Mouse (Mus musculus) E14TG2a.4 (cell line): ENCODE measurements around the gene Dscaml1.

ENCODE experiments used
- H3K27me3 ChIP-seq: 2 replicates; pipeline ENCODE4 v1.6.1; 2014; ENCODE audit warnings: low read length, control low read depth; ENCODE audit not compliant: insufficient read depth
- H3K36me3 ChIP-seq: 2 replicates; pipeline ENCODE4 v1.6.1; 2014; ENCODE audit warnings: low read length, control low read depth; ENCODE audit not compliant: insufficient read depth
- H3K4me1 ChIP-seq: replicated peaks from 2 replicates; pipeline ENCODE4 v1.6.1; 2014; ENCODE audit warnings: low read depth, low read length, control low read depth
- H3K4me3 ChIP-seq: replicated peaks from 2 replicates; pipeline ENCODE4 v1.5.1; 2014; ENCODE audit warnings: mild to moderate bottlenecking, low read length
- H3K9me3 ChIP-seq: 2 replicates; pipeline ENCODE4 v1.6.1; 2014; ENCODE audit warnings: low read length, control low read depth
- CTCF ChIP-seq: conservative IDR thresholded peaks from 2 replicates; pipeline ENCODE4 v1.5.1; 2014; ENCODE audit warnings: low read length
- NANOG ChIP-seq: IDR thresholded peaks from 2 replicates; pipeline ENCODE4 v1.6.1; 2014; ENCODE audit warnings: borderline replicate concordance, low read length, mixed read lengths
- POU5F1 ChIP-seq: IDR thresholded peaks from 2 replicates; pipeline ENCODE4 v1.6.1; 2014; ENCODE audit warnings: low read length, borderline replicate concordance

Dscaml1 gene

DNA sequence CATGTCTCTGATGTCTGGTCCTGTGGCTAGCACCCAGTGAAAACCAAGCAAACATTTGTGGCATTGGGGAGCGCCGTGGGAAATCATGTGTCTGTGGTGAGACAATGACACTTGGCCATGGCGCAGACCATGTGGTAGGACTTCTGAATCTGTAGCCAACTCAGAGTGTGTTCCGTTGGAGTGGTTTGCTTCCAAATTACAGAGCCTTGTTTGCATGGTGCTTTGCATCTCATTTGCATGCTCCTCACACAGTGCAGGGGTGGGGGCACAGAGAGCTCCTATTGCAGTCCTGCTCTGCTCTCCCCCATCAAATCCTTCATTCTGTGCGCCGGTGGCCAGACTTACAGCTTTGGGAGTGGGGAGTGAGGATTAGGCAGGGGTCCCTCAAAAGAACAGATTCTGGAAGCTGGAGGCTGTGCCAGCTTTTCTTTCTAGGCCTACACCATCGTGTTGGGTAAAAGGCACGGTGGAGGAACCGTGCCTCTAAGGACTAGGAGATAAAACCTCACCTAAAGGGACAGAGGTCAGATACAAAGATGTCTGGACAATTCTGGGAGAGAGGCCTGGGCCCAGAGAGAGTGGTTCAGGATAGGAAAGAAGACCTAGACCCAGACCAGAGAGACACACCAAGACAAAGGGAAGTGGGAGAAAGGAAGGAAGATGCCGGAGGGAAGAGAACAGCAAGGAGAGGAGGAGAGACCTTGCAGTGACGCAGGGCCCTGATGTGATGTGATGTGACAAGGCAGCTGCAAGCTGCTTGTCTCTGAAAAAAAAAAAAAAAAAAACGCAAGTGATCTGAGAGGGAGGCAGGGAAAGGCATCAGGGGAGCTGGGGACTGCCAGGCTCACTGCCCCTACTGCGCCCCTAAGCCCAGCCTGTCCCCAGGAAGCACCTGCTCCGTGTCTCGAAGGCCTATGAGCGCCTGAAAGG is 237.2 kb downstream of the Dscaml1 start:
- Histone ChIP-seq H3K4me1 (peaks cover 8% of the 10 kb centered on the region), H3K27me3 (peaks cover 12% of the 10 kb centered on the region), H3K4me3 (no peak overlapping the region), H3K9me3 (no peaks in the 10 kb centered on the region), H3K36me3 (no peaks in the 10 kb centered on the region)
- TF ChIP-seq POU5F1 (no peak), CTCF (no peak), NANOG (no peak)

DNA sequence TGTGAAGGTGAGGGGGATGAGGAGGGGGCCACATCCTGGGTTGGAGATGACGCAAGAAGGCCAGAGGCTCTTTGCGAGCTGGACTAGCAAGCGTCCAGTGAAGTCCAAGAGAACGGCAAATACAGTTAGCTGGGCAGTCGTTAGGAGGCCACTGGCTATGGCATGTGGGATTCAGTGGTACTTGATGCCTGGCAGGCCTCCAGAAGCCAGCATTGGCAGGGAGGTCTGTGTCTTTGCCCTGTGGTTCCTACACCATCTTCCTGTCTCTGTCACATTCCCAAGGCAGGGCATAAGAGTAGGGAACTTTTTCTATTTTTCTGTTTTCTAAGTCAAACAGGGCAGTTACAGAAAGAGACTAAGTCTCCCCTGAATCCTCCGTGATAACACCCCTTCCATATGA is 237.9 kb downstream of the Dscaml1 start:
- TF ChIP-seq NANOG (no peak), POU5F1 (no peak), CTCF (no peak)

DNA sequence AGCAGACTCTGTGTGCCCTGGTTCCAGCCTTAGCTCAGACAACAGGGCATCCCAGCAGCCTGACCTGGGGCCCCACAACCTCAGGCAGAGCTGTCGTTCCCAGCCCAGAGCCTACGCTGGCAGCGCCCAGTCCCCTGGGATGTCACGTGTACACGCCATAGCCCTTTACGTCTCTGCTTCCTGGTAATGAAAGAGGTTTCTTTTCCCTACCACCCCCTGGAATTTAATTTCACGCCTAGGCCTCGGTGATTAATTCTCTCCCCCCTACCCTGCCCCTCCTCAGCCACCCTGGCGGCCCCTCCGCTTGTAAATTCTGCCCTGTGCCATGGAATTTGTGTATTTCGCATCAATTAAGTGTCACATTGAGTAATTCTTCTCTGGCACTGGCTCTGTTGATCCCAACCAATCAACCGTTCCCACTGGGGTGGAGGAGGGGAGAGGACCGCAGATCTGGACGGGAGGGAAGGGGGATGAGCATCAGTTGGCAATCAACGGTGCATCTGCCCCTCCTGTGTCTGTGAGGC is 238.5 kb downstream of the Dscaml1 start:
- Histone ChIP-seq H3K36me3 (no peaks in the 10 kb centered on the region), H3K9me3 (no peaks in the 10 kb centered on the region), H3K4me3 (no peak overlapping the region), H3K4me1 (peaks cover 20% of the 10 kb centered on the region), H3K27me3 (peaks cover 15% of the 10 kb centered on the region)
- TF ChIP-seq CTCF = no peak
- no peak for TF ChIP-seq POU5F1
- no peak for TF ChIP-seq NANOG

More for the DNA sequence above, 237.9 kb downstream of the Dscaml1 start:
- Histone ChIP-seq H3K4me3 (no peak overlapping the region), H3K9me3 (no peaks in the 10 kb centered on the region), H3K27me3 (peaks cover 15% of the 10 kb centered on the region), H3K4me1 (peaks cover 14% of the 10 kb centered on the region), H3K36me3 (no peaks in the 10 kb centered on the region)

DNA sequence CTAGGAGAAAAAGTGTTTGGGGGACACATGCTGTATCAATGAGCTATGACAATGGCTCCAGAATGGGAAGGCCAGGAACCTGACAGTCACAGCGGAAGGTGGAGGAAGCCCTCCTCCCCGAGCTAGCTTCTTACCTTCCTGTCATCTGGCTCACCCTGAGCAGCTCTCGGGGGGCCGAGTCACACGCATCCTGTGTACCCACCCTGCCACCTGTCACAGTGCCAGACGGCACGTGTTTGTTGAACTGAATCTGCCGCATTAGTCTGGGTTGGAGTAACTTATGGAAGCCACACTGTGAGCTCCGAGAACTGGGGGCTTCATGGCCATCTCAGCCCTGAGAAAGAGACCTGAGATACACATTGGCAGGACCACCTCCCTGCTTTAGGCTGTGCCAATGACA is 249.5 kb downstream of the Dscaml1 start:
- Histone ChIP-seq H3K27me3 (peaks cover 17% of the 10 kb centered on the region), H3K36me3 (no peaks in the 10 kb centered on the region), H3K4me1 (peaks cover 30% of the 10 kb centered on the region), H3K9me3 (no peaks in the 10 kb centered on the region), H3K4me3 (no peak overlapping the region)
- TF ChIP-seq NANOG = no peak

DNA sequence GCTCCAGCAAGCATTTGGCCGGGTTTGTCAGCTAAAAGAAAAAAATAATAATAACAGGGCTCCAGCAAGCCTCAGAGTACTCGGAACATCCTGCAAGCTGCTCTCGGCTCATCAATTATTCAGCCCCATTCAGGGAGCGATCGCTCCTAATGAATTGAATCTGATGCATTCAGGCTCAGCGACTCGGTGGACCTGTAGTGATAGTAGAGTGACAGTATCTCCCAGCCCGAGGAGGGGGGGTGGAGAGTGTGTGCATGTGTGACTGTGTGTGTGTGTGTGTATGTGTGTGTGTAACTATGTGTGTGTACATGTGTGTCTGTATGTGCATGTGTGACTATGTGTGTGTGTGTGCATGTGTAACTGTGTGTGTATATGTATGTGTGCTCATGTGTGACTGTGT is 250.2 kb downstream of the Dscaml1 start:
- TF ChIP-seq POU5F1 (no peak), NANOG (no peak), CTCF (no peak)
- Histone ChIP-seq H3K4me1 (peaks cover 25% of the 10 kb centered on the region), H3K36me3 (no peaks in the 10 kb centered on the region), H3K9me3 (no peaks in the 10 kb centered on the region), H3K27me3 (peaks cover 17% of the 10 kb centered on the region), H3K4me3 (no peak overlapping the region)

DNA sequence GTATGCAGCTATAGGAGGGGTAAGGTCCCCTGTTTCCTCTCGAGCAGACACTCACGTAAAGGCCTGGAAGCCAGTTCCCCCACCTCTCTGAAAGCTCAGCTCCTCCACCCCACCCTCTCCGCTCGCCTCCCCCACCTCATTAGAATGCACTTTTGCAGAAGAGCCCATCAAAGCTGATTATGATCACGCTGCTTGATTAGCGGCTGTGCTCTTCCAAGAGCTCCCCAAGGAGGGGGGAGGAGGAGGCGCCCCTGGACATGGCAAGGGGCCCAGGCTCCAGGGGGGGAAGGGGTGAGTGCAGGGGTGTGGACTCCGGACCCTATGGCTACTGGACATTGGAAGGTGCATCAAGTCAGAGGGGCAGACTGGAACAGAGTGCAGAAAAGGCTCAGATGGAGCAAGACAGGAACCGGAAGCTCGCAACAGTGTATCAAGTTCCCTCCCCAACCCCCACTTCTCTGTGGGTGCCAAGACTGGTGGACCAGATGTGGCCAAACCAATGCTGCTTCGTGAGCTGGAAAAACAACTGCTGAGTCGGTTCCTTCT is 250.9 kb downstream of the Dscaml1 start:
- no peaks in the 10 kb centered on the region for H3K9me3 ChIP-seq
- TF ChIP-seq CTCF (no peak), NANOG (no peak), POU5F1 (no peak)

DNA sequence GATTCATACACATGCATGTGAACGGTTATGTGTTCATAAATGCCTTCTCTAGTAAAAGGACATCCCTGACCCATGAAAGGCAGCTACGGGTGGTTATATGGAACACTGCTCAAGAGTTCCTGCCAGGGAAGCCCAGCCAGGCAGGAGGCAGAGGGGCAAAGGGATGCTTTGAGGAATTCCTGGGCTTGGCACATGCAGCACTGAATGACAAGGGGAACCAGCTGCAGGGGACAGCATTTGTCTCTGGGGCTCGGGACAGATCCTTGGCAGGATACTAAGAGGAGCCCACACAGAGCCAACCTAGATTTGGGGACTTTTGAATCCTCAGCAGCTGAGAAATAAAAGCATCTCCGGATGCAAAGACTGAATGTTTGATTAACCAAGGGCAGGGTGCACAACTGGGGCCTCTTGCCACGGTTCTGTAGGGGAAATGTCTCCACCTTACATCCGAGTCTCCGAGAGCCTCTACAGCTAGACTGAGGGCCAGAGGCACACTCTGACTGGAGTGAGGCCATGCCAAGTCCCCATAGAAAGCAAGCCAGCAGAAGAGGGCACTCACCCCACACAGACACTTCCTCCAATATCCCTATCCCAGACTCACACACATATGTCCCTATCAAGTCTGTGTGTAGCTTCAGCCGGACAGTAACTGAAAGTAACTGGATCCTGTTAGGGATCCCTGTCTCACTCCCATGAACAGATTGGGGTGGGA is 251.7 kb downstream of the Dscaml1 start:
- no peaks in the 10 kb centered on the region for H3K9me3 ChIP-seq
- peaks cover 22% of the 10 kb centered on the region for H3K4me1 ChIP-seq
- H3K27me3 ChIP-seq = peaks cover 12% of the 10 kb centered on the region
- no peaks in the 10 kb centered on the region for H3K36me3 ChIP-seq
- H3K4me3 ChIP-seq = no peak overlapping the region
- no peak for TF ChIP-seq CTCF
- no peak for TF ChIP-seq POU5F1
- TF ChIP-seq NANOG = no peak

More for the DNA sequence above, 250.9 kb downstream of the Dscaml1 start:
- peaks cover 17% of the 10 kb centered on the region for H3K27me3 ChIP-seq
- H3K4me3 ChIP-seq = no peak overlapping the region
- peaks cover 23% of the 10 kb centered on the region for H3K4me1 ChIP-seq
- no peaks in the 10 kb centered on the region for H3K36me3 ChIP-seq

DNA sequence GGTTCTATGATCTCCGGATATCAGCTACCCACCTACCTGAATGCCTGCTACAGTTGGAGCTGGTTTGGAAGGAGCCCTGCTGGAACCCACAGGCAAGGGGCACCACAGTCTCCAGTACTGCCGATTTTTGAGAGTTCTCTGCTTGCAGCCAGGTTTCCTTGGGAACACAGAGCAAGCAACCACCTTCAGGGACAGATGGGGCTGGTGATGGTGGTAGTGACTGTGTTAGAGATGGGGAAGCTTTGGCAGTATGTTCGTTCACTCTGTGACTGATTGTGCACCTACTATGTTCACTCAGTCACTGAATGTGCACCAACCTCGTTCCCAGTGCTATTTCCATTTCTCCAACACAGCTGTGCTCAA is 252.2 kb downstream of the Dscaml1 start:
- Histone ChIP-seq H3K4me3 (no peak overlapping the region), H3K9me3 (no peaks in the 10 kb centered on the region), H3K4me1 (peaks cover 22% of the 10 kb centered on the region), H3K36me3 (no peaks in the 10 kb centered on the region), H3K27me3 (peaks cover 7% of the 10 kb centered on the region)
- TF ChIP-seq CTCF (no peak), NANOG (no peak), POU5F1 (no peak)
